Mouse (Mus musculus) lung, embryonic 14.5 days (tissue): Measurements from ENCODE around the gene Slc9a6. TPM values are rescaled to one million over a fixed set of nuclear protein-coding genes. Genes with fewer than 3 reads are reported as not detected.

Source experiments
- ATAC-seq: fragments of 200-750 bp; cut with Nextera tagmentation; 2 replicates; pipeline ENCODE4 v1.8.0; 2017; ENCODE audit warnings: mild to moderate bottlenecking, moderate TSS enrichment, moderate library complexity; ENCODE audit not compliant: insufficient read depth
- DNase-seq: peaks from one replicate; pipeline ENCODE4 v3.0.0-alpha.2; 2015
- H3K27ac ChIP-seq: fragments of 300-500 bp; sonication (generic); 2 replicates; pipeline ENCODE4 v1.5.1; 2014; ENCODE audit warnings: low read depth, mild to moderate bottlenecking, moderate library complexity
- H3K27me3 ChIP-seq: fragments of 300-500 bp; sonication (generic); 2 replicates; pipeline ENCODE4 v1.6.1; 2014; ENCODE audit warnings: low read length, control low read depth; ENCODE audit not compliant: insufficient read depth
- H3K36me3 ChIP-seq: fragments of 300-500 bp; sonication (generic); 2 replicates; pipeline ENCODE4 v1.6.1; 2014; ENCODE audit warnings: control low read depth; ENCODE audit not compliant: insufficient read depth
- H3K4me1 ChIP-seq: fragments of 300-500 bp; sonication (generic); 2 replicates; pipeline ENCODE4 v1.6.1; 2014; ENCODE audit warnings: antibody characterized with exemption, control low read depth; ENCODE audit not compliant: insufficient read depth
- H3K4me2 ChIP-seq: fragments of 300-500 bp; sonication (generic); 2 replicates; pipeline ENCODE4 v1.6.1; 2014; ENCODE audit warnings: mild to moderate bottlenecking
- H3K4me3 ChIP-seq: fragments of 300-500 bp; sonication (generic); 2 replicates; pipeline ENCODE4 v1.5.1; 2014; ENCODE audit warnings: low read depth, low read length
- H3K9ac ChIP-seq: fragments of 300-500 bp; sonication (generic); 2 replicates; pipeline ENCODE4 v1.6.1; 2014
- H3K9me3 ChIP-seq: fragments of 300-500 bp; sonication (generic); 2 replicates; pipeline ENCODE4 v1.6.1; 2016; ENCODE audit warnings: low read depth, low read length, control low read depth
- CTCF ChIP-seq: IDR thresholded peaks from 2 replicates; pipeline ENCODE4 v1.5.1; 2016; ENCODE audit warnings: antibody characterized with exemption, low read depth
- WGBS: fragments of 180-500 bp; shearing (Covaris S2); extraction: QIAGEN DNeasy Blood & Tissue Kit; methylation state at CpG from one replicate; pipeline ENCODE4 v1.1.7; 2014; 5-methylcytosine and 5-hydroxymethylcytosine counted together
- polyA plus RNA-seq: library from polyadenylated mRNA; unstranded; fragments of >200 nt; fragmentation: Nextera tagmentation; extraction: Ambion mirVana; gene quantifications from 2 replicates; pipeline ENCODE4 v1.2.1, GENCODE M21; 2014

Slc9a6 gene
- polyA plus RNA-seq, 1 experiment from 2014 or later: 8.7 TPM

DNA sequence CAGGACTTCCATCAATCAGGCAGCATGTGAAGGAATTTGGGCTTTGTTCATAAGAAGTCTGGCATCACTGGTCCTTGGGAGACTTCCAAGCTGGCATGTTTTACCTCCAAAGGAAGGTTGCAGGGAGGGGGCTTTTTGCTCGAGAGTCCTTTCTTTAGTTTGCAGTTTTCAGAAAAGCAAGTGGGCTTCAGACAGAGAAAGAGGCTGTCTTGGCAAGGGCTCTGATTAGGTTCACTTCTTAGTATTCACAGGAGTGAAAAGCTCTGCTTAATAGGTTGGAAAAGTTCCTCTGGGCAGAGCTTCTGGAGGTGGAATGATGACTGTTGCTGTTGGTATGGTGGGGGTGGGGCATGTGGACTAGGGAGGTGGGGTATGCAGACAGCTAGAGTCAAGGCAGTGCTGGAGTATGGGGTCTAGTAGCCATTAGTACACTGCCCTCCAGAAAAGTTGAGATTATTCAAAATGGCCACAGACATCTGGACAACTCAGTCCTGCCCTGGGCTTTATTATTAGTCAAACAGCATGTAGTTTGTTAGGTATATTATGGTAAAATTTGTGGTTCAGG lies 72.7 kb downstream of the Slc9a6 start:
- Histone ChIP-seq H3K27me3 (no peaks in the 10 kb centered on the region), H3K27ac (no peak overlapping the region), H3K4me3 (no peak overlapping the region), H3K36me3 (no peaks in the 10 kb centered on the region), H3K4me1 (no peaks in the 10 kb centered on the region), H3K4me2 (no peak overlapping the region), H3K9ac (no peak overlapping the region), H3K9me3 (no peaks in the 10 kb centered on the region)
- no peak for TF ChIP-seq CTCF
- DNase-seq: no peak
- ATAC-seq: no peak
- WGBS: 37% methylated on average over 1 of the region's 1 CpGs

DNA sequence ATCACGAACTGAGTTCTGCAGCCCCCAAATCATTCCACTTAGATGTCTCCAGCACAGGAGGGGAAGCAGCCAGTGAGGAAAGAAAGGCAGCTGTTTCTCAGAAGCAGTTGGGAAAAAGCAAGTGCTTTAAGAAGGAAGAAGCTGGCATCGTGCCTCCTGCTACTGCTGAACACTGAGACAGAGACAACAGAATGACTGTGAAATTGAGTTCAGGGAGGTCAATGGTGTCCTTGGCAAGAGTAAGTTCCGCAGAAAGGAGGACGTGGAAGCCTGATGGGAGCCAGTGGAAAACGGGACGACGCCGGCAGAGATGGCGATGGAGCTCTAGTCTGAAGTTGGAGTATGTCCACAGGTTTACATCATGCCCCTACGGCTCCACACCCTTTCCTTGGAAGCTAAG lies 74.0 kb downstream of the Slc9a6 start:
- no peaks in the 10 kb centered on the region for H3K4me1 ChIP-seq
- H3K9ac ChIP-seq: no peak overlapping the region
- no peak overlapping the region for H3K27ac ChIP-seq
- H3K36me3 ChIP-seq: no peaks in the 10 kb centered on the region
- no peaks in the 10 kb centered on the region for H3K9me3 ChIP-seq
- no peak for TF ChIP-seq CTCF
- WGBS: 67% methylated on average over 10 of the region's 10 CpGs
- H3K4me2 ChIP-seq: no peak overlapping the region
- no peak overlapping the region for H3K4me3 ChIP-seq
- peak; percentile 69 for DNase-seq
- no peaks in the 10 kb centered on the region for H3K27me3 ChIP-seq
- no peak for ATAC-seq

DNA sequence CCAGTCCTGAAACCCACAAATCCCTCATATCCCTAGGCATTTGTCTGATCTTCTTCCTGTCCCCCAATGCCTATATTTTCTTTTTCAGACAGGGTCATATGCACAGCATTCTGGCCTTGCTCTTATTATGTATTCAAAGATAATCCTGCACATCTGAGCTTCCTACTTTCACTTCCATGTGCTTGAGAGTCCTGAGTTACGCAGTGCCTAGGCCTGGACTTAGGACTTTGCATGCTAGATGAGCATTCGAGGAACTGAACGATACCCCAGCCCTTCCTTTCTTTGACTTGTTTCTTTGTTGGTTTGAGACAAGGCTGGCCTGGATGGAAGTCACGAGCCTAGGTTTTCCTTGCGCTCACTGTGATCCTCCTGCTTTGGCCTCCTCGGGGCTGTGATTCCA lies 83.0 kb downstream of the Slc9a6 start:
- no peak for DNase-seq
- Histone ChIP-seq H3K36me3 (no peaks in the 10 kb centered on the region), H3K4me2 (no peak overlapping the region), H3K9me3 (no peaks in the 10 kb centered on the region), H3K4me1 (no peaks in the 10 kb centered on the region), H3K27me3 (no peaks in the 10 kb centered on the region), H3K9ac (no peak overlapping the region), H3K4me3 (no peak overlapping the region), H3K27ac (no peak overlapping the region)
- no peak for TF ChIP-seq CTCF
- no peak for ATAC-seq
- 88% methylated on average over 6 of the region's 6 CpGs for WGBS

DNA sequence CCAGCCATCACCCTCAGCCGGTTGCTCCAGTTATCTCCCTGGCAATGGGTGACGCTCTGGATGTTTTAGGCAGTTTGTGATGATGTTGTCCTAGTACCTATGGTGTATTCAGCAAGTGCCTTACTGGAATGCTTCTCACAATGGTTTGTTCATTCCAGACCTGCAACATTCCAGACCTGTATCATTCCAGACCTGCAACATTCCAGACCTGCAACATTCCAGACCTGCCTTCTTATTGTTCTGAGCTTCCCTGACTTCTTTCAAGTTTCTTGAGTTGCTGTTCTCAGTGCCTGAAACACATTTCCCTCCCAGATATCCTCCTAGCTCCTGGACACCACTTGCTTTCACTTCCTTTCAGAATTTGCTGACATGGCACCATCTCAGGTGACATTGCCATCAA lies 85.0 kb downstream of the Slc9a6 start:
- no peak for ATAC-seq
- WGBS: 76% methylated on average over 2 of the region's 2 CpGs
- DNase-seq: no peak
- Histone ChIP-seq H3K4me1 (no peaks in the 10 kb centered on the region), H3K9me3 (no peaks in the 10 kb centered on the region), H3K27me3 (no peaks in the 10 kb centered on the region), H3K27ac (no peak overlapping the region), H3K4me3 (no peak overlapping the region), H3K36me3 (no peaks in the 10 kb centered on the region), H3K9ac (no peak overlapping the region), H3K4me2 (no peak overlapping the region)
- TF ChIP-seq CTCF: no peak

DNA sequence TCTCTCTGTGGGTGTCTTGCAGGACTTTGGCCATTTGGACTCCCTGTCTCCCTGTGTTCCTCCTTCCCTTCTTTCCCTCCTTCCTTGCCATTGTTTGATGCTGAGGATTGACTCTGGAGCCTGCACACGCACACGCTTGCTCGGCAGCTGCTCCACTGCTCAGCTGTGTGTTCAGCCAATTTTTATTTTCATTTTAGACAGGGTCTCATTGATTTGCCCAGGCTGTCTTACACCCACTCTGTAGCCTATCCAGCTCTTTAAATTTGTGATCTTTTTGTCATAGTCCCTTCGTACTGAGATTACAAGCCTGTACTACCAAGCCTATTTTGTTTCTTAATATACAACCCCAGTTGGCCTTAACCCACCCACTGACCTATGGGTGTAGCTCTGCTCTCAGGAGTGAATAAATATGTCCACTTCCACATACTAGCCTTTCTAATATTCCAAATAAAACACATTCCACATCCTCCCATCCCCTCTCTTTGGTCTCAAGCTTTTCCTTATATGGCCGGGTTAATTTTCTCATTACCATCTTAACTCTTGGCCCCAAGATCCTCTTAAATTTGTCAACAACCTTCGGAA lies 87.7 kb downstream of the Slc9a6 start:
- Histone ChIP-seq H3K27ac (0 out of 2 replicates have a peak overlapping the region, but pooled peaks have one; percentile 30), H3K36me3 (no peaks in the 10 kb centered on the region), H3K9ac (no peak overlapping the region), H3K27me3 (no peaks in the 10 kb centered on the region), H3K4me2 (no peak overlapping the region), H3K9me3 (no peaks in the 10 kb centered on the region), H3K4me3 (no peak overlapping the region), H3K4me1 (no peaks in the 10 kb centered on the region)
- ATAC-seq: peak; percentile 52
- peak; percentile 39 for DNase-seq
- TF ChIP-seq CTCF: no peak
- 60% methylated on average over 6 of the region's 6 CpGs for WGBS

DNA sequence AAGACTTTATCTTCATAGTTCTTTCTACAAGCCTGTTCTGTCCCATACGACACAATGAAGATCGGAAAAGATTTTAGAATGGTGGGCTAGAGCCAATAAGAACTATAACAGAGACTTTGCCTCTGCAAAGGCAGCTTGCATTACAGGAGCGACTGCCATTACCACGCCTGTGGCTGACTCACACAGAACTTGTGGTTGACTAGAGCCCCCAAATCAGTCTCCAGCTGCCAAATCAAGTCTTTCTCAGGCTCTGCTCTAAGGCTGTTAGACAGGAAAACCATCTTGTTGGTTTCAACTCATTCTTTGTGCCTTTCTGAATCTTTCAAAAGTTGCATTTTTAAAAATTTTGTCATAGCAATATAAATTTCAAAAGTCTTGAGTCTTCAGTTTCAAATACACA lies 88.3 kb downstream of the Slc9a6 start:
- ATAC-seq (no peak), DNase-seq (no peak)
- Histone ChIP-seq H3K4me3 (no peak overlapping the region), H3K4me2 (no peak overlapping the region), H3K9ac (no peak overlapping the region), H3K36me3 (no peaks in the 10 kb centered on the region), H3K9me3 (no peaks in the 10 kb centered on the region), H3K27me3 (no peaks in the 10 kb centered on the region), H3K4me1 (no peaks in the 10 kb centered on the region), H3K27ac (no peak overlapping the region)
- TF ChIP-seq CTCF: no peak
- WGBS: 68% methylated on average over 4 of the region's 4 CpGs

DNA sequence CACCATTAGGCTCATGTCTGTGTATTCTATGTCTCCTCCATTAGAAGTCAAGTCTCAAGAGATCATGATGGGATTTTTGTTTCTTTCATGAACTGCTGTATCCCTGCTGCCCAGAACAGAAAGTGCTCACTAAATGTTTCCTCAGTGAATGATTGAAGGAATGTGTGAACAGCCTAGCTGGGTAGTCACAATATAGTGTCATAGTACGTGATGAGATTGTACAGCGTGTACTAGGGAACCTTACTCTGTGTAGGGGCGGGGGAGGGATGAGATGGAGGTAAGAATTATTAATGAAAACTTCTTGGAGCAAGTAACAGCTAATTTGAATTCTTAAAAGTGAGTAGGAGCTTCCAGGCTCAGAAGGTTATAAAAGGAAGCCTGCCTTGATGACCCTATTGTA lies 91.7 kb downstream of the Slc9a6 start:
- TF ChIP-seq CTCF: no peak
- ATAC-seq: no peak
- Histone ChIP-seq H3K4me3 (no peak overlapping the region), H3K27ac (no peak overlapping the region), H3K36me3 (no peaks in the 10 kb centered on the region), H3K9me3 (no peaks in the 10 kb centered on the region), H3K27me3 (no peaks in the 10 kb centered on the region), H3K4me1 (no peaks in the 10 kb centered on the region), H3K4me2 (no peak overlapping the region), H3K9ac (no peak overlapping the region)
- WGBS: 74% methylated on average over 3 of the region's 3 CpGs
- no peak for DNase-seq
